Mouse (Mus musculus): Measurements from ENCODE around the gene Bahd1. TPM values are rescaled to one million over a fixed set of nuclear protein-coding genes. Genes with fewer than 3 reads are reported as not detected.

Bahd1 gene
- total RNA-seq, 2 experiments from 2014 or later = 15.2 to 15.4 TPM

DNA sequence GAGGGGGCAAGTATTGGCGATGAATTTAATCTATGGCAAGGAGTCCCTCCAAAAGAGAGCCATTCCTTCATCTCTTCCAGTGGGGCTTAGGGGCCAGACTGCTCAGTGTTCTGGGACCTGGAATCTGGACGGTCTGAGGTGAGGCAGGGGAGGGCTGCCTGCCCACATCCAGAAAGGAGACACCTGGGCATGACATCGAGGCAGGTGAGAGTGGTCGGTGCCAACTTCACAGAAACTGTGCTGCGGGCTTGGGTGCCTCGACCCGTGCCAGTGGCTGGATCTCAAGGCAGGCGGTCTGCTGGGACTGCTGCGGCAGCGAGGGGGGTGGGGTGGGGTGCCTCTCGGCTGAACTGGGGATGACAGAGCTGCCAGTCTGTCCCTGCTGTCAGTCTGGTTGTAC is 2.4 kb upstream of the Bahd1 start:
- DNase-seq (ENCODE audit: low spot score in 2 of 2) = no peak

DNA sequence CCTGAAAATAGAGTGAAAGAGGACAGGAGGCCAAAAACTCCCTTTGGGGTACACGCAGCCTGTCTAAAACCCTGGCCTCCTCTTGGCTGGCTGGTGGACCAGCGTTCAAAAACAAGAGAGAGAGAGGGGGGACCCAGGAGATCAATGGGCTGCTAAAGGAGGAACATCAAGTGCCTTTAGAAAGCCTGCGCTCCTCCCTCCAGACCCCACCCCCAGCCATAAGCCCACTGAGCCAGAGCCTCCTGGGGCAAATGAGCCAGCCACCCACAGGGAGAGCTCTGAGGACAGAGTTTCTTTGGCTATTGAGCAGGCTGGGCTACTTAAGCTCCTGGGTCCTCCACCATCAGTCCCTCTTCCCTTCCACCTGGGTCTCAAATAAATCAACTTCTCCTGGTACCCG is 1.4 kb upstream of the Bahd1 start:
- DNase-seq (ENCODE audit: low spot score in 2 of 2) = no peak

DNA sequence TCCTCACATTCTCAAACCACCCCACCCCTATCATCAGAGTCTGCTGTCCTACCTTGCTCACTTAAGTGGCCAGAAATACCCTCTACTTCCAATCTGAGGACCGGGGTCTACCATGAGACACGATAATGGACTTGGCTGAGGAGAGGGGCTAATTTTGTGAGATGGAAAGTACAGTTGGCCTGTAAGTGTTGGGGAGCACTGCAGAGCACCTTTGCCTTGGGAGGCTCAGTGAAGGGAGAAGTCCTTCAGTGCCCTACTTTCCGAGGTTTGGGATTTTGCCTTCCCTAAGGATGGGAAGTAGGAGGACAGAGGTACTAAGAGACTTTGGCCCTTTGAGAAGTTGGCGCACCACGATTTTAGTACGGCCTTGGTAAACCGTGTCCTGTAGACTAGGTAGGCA is 871 bp upstream of the Bahd1 start:
- no peak for DNase-seq (ENCODE audit: low spot score in 2 of 2)

DNA sequence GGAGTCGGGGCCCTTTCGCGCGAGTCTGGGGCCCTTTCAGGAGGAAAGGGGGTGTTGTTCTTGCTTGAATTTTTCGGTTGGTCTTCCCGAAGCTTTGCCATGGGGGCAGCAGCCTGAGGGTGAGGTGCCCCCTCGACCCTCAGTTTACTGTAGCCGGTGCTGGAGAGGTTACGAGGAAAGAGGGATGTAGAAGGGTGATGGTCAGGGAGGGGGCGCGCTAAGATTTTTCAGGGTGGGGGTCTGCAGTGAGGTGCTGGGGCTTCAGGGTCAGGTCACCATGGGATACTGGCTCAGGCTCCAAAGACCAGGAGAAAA is 606 bp downstream of the Bahd1 start:
- DNase-seq (ENCODE audit: low spot score in 2 of 2) = no peak

DNA sequence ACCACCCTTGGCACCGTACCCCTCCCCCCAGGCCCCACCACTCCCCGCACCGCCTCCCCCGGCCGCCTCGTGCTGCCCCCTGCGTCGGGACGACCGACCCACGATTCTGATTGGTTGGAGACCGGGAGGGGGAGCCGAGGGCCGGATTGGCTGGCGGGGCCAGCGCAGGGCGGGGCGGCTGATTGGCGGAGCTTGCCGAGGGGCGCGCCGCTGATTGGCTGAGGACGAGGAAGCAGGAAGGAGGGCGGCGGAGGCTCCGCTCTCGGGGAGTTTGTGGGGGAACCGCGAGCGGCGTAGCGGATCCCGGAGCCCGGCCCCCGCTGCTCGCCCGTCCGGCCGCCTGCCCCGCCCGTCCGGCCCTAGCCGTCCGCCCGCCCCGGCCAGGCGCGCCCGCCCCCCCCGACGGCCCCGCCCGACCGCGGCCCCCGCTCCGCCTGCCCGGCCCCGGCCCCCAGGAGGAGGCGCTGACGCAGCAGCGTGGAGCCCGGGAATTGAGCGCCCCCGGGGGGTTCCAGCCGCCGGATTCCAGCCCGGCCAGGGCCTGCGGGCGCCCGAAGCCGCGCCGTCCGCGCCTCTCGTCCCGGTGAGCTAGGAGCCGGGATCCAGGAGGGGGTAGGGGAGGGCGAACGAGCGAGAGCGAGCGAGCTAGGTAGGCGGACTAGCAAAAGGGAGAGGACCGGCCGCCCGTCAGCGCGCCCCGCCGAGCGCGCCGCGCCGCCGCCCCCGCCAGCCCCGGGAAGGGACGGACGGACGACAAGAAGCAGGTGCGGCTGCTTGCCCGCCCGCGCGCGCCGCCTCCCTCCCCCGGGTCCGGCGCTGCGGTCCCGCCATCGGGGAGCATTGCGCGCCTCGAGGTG is 1.2 kb downstream of the Bahd1 start:
- peak; percentile 96 to 98 for DNase-seq (ENCODE audit: low spot score in 2 of 2)

DNA sequence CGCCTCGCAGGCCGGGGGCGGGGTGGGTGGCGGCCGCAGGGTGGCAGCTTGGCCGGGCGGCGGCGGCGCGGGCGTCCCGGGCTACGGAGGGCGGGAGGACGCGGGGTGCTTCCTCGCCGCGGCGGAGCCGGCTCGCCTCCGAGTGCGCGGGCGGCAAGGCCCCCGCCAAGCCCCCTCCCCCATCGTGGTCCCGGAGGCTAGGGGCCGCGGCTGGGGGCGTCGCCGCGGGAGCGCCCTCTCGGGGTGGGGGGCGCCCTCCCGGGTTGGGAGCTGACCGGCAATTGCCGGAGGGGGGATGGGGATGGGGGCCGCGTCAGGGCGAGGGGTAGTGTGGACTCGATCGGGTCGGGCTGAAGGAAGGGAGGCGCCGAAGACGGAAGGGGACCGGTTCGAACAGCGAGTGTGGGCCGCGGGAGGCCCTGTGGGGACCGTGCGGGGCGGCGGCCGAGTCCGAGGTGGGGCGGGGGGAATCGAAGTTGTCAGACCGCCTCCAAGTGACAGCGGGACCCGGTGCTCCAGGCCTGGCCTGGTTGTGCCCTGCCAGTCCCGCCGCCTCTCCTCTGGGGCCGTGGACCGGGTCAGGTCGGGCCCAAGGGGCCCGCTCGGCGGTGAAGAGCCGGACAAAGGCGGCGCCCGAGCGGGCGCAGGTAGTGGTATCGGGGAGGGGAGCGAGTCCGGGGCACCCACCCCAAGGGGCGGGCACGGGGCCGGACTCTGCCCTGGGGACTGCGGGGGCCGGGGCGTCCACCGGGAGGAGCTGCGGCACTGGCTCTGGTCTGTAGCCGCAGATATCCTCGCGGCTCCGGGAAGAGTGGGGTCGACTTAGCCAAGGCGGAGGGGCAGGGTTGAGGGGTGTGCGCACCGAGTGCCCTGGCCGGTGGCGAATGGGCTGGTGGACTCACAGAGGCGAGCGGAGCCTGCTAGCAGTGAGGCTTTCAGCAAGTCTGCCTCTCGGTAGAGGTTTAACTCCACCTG is 2.2 kb downstream of the Bahd1 start:
- DNase-seq (ENCODE audit: low spot score in 2 of 2) = peak in 1 of 2 experiments; percentile 56

DNA sequence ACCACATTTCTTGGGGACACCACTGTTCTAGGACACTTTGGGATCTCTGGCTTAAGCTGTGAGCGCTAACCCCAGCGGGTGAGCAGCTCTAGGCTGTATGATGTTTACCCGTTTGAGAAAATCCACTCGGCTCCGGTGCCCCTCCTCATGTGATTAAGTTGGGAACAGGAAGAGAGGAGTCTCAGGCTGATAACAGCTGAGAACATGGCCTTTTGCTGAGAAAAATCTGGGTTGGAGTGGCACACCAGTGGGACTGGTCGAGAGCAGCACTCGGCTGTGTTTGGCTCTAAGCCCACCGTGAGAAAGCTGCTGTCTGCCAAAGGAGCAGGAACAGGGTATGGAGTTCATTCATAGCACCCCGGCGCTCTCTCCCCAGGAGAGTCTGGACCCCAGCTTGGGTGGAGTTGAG is 3.2 kb downstream of the Bahd1 start:
- DNase-seq (ENCODE audit: low spot score in 2 of 2) = no peak

DNA sequence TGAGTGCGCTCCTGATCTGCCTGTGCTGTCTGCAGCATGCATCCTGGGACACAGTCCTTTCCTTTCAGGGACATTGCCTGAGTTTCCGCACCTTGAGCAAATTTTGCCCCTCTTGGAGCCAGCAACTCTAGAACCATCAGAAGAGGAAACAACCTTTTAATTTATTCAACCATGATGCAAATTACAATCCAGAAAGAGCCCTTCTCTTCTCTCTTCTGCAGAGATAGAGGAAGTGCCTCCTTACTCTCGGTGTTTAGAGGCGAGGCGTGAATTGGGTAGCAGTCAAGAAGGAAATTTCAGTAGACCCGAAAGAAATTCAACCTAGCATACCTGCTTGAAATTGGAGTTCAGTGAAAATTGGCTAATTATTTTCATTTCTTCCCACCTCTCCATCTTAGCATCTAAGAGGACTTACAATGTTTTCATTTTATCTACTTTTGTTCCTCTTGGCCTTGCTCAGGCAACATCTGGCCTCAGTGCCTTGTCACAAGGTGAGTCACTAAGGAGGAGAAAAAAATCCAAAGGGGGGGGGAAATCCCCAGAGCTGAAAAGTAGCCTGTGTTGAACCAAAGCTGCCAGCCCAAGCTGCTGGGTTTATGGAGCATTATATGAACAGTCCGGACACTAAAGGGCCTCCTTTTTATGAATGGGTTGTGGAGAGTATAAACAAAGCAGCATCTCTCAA is 5.4 kb downstream of the Bahd1 start:
- DNase-seq (ENCODE audit: low spot score in 2 of 2) = no peak

DNA sequence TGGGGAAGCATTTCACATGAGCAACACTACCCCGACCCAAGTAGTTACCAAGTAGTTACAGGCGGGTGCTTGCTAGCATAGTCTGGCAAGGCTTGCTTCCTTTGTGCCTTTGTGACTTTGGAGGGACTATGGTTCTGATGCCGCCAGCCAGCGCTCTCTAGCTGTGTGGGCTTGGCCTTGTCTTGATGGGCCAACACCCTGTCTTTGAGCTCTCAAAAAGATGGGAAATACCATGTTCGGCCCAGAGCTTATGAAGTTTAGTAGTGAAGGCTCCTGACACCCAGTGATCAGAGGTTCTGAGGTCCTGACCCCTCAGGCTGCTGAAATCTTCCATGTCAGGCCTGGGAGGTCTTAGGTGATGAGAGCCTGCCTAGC is 5.9 kb downstream of the Bahd1 start:
- no peak for DNase-seq (ENCODE audit: low spot score in 2 of 2)

DNA sequence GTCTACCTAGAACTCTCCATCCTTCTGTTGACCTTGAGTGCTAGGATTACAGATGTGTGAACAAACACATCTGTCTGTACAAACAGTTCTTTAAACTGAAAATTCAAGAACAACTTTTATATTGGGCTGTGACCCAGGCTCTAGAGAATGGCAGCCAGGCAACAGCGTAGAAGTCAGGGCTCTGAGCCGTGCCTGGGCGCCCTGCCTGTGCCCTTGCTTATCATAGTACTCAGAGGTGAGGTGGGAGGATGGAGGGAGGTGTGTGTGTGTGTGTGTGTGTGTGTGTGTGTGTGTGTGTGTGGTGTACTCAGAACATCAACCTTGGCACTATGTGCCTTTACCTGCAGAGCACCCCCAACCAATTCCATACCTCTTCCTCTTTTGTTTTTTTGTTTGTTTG is 7.6 kb downstream of the Bahd1 start:
- DNase-seq (ENCODE audit: low spot score in 2 of 2) = no peak

DNA sequence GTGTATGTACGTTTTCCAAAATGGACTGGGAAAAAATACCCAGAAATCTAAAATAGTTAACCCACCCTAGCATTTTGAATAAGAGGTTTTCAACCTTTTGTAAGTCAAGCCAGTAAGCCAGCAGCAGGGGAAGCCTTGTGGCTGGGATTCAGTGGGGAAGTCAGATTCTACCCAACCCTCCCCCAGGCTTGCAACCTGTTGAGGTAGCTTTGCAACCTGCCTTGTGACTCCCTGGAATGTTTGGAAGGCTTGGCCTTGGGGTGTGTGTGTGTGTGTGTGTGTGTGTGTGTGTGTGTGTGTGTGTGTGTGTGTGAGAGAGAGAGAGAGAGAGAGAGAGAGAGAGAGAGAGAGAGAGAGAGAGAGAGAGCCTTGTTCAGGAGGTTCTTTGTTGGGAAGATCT is 9.0 kb downstream of the Bahd1 start:
- DNase-seq (ENCODE audit: low spot score in 2 of 2) = no peak

DNA sequence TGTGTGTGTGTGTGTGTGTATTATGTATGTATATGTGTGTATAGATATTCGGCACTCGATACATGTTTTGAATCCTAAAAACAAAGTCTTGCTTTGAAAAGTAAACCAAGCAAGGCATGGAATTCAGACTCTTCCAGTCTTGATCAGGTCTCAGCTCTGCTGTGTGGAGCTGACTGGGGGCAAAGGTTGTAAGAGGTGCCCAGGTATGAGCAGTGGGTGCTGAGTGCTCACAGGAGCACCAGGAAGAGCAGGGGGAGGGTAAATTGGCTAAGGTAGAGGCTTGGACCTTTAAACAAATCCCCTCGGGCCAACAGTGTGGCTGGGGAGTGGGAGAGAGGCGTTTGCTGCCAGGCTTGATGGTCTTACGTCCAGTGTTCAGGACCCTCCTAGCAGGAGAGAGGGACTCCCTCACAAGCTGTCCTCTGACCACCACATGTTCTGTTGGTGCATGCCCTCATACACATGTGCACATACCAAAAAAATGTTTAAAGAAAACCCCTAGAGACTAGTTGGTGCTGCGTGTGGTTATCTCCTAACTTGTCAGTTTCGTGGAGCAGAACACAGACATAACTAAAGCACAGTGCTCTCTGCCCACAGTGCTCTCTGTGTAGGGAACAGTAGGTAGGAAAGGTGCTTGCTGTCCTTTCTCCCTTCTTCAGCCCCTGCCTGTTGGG is 10.6 kb downstream of the Bahd1 start:
- no peak for DNase-seq (ENCODE audit: low spot score in 2 of 2)

DNA sequence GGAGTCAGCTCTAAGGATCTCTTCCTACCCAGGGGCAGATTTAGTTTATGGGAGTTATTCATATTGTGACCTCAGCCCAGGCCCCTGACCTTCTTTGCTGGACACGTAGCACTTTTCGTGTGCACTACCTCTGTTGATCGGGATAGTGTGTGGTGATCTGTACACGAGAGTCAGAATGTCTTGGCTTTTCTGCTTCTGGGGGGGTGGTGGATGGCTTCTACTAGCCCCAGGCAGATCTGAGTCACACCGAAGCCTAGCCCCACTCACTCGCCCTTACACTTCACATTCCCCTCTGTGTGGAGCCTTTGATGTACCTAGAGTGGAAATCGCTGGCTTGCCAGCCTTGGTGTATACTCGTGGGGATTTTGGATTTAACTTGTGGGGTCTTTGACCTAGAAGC is 12.5 kb downstream of the Bahd1 start:
- no peak for DNase-seq (ENCODE audit: low spot score in 2 of 2)

DNA sequence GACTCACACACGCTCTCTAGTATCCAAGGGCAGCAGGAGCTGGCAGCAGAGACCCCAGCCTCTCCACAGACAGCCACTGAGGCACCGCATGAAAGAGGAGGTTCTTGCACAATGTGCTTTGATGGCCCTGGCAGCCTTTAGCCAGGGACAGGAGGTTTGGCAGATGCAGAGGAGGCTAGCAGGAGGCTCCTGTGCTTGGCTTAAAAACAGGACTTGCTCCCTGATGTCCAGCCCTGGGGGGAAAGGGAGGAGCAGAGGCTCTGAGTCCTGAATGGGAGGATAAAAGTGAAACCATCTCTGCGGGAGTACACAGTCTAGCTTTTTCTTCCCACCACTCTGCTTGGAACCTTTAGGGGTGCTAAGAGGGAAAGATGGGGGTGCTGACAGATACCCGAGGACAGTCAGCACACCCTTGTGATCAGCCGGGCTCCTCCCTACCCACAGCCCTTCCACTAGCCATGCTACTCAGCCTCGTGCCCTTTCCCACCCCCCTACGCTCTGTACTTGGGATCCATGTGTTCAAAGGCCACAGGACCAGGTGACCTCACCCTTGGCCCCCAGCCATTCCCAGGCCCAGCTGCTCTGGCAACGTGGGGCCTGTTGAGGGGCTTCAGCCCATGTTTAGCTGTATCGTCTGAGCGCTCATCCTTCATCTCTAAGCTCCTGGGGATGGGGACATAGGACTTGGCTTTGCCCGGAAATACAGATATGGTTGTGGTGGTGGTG is 13.5 kb downstream of the Bahd1 start:
- DNase-seq (ENCODE audit: low spot score in 2 of 2) = no peak

DNA sequence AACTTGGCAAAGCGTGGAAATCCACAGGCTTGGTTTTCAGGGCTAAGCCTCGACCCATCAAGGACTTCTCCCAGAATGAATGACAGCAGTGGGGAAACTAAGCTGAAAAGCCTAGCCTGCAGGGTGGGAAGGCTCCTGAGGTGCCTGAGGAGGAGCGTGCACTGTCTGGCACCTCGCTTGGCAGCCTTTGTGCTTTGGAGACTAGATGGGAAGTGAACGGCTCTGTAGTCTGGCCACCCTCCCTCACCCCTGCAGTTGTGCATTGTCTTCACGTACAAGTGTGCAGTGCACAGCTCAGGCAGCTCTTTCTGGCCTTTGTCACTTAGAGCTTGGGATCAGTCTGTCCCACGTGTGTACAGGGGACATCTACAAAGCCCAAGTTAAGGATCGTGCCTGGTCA is 14.5 kb downstream of the Bahd1 start:
- no peak for DNase-seq (ENCODE audit: low spot score in 2 of 2)

DNA sequence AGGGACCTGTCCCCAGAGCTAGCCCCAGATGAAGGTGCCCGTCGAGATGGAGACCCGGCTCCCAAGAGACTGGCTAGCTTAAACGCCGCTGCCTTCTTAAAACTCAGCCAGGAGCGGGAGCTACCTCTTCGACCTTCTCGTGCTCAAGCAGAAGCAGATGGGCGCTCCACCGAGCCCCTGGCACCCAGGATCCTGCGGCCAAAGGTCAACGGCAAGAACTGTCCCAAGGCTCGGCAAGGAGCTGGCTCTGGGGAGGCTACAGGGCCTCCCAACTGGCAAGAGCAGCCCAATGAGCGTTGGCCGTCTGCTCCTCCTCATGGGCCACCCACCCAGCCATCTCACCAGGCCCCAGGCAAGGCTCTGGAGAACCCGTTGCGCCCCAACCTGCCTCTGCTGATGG is 16.3 kb downstream of the Bahd1 start:
- no peak for DNase-seq (ENCODE audit: low spot score in 2 of 2)

DNA sequence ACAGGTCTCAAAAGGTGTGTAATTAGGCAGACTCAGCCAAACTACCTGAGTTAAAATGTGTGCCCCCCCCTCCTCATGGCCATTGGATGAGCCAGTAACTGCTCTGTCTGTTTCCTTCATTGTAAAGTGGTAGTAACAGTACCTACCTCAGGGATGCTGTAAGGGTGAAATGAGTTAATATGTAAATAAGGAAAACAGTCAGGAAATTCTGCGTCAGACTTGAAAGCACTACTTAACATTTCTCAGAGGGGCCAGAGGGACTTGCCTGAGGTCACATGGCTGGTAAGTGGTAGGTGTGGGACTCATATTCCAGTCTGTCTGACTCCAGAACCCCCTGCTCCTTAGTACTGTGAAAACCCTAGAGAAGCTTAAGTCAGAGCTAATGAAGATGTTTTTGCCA is 18.4 kb downstream of the Bahd1 start:
- DNase-seq (ENCODE audit: low spot score in 2 of 2) = no peak

DNA sequence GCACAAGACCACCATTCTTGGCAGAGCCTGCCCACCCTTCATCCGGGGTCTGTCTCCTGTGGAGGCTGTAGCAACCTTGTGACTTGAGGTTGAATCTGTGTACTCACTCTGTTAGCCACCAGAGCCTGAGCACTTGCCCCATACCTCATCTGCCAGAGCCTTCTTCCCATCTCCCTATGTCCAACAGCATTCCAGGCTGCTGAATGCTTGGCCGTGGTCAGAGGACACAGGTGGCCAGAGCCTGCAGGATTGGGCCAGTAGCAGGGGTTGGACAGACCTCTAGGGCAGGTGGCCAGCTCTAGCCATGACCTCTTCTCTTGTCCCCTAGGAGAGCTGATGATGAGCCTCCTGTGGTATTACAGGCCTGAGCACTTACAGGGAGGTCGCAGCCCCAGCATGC is 20.3 kb downstream of the Bahd1 start:
- no peak for DNase-seq (ENCODE audit: low spot score in 2 of 2)

DNA sequence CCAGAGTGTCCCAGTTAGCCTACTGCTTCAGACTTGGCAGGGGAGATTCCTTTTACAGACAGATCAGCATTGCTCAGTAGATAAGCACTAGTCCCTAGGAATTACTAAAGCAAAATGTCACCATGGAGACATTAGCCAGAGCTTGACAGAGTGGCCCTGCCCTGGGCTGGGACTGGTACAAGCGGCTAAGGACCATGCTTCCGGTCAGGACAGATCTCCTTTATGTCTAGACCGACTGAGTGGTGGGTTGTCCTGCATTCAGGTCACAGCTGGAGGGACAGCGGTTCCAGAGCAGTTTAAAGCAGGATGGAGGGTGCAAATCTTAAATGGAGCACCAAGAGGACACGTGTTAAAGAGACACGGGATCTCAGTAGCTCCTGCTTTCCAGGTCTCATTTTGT is 25.8 kb downstream of the Bahd1 start:
- no peak for DNase-seq (ENCODE audit: low spot score in 2 of 2)

DNA sequence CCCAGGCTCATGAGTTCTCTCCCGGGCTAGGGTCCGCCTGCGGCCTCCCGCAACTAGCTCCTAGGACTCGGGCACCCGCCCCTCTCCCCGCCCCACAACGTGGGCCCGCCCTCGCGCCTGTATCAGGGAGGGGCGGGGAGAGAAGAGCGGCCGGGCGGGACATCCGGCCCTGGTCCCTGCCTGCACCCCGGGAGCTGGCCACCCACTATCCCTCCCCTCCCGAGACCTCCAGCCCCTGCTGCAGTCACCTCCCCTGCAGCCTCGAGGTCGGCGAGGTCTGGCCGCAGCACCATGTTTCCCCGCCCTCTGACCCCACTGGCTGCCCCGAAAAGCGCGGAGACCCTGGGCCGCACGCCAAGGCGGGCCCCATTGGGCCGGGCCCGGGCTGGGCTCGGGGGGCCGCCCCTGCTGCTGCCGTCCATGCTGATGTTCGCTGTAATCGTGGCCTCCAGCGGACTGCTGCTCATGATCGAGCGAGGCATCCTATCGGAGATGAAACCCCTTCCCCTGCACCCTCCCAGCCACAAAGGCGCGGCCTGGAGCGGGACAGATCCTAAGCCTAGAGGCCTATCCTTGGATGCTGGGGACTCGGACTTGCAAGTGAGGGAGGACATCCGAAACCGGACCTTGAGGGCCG is 26.3 kb downstream of the Bahd1 start, which contains the start of gene Chst14:
Chst14 (plus strand) TSS at position 136 of the 637 bp plus-strand sequence.
- DNase-seq (ENCODE audit: low spot score in 2 of 2) = peak; percentile 78 to 85

Data from gastrocnemius, postnatal 4 days (tissue).